Mouse (Mus musculus): ENCODE measurements around the gene Mon2. TPM values are rescaled to one million over a fixed set of nuclear protein-coding genes. Genes with fewer than 3 reads are reported as not detected.

The Mon2 gene
- polyA plus RNA-seq, 1 experiment from 2014 or later: 9.3 TPM

DNA sequence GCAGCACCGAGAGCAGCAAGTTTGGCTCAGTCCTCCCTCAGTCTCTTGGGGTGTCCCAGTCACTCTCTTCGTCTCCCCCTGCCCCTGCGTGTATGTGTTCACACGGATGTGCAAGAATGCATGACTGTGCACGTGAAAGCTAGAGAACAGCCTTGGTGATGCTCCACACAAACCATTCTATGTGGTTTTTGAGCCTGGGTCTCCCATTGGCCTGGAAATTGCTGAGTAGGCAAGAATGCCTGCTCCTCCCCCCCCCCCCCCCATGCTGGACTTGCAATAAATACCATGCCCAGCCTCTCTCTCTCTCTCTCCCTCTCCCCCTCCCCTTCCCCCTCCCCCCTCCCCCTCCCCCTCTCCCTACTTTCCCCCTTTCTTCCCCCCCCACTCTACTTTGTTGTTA lies 117.6 kb downstream of the Mon2 start:
- H3K36me3 ChIP-seq: no peaks in the 10 kb centered on the region
- H3K27me3 ChIP-seq: peaks cover 15% of the 10 kb centered on the region
- no peak overlapping the region for H3K4me2 ChIP-seq
- WGBS (ENCODE audit: insufficient replicate concordance): 79% methylated on average over 5 of the region's 5 CpGs
- no peak overlapping the region for H3K4me3 ChIP-seq (replicated peaks)
- ATAC-seq (ENCODE audit: low read depth): no peak
- no peak for DNase-seq
- H3K9me3 ChIP-seq (replicated peaks): no peaks in the 10 kb centered on the region
- no peak overlapping the region for H3K9ac ChIP-seq
- 0 out of 2 replicates have a peak, but pooled peaks cover under 1% of the 10 kb centered on the region for H3K4me1 ChIP-seq (replicated peaks)
- H3K27ac ChIP-seq: no peak overlapping the region

DNA sequence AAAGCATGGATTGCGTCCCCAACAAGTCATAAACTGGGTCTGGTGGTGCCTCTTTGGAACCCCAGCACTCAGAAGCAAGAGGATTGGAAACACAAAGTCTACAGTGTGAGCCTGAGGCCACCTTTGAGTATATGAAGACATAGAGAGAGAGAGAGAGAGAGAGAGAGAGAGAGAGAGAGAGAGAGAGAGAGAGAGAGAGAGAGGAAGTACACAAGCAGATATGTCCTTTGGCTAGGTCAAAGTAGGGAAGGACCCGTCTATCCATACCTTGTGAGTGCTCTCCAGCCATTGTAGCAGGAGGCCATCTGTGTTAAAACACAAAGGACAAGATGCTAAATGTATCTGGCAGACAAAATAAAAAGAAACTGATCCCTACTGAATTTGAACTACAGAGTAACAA lies 118.4 kb downstream of the Mon2 start:
- no peaks in the 10 kb centered on the region for H3K4me1 ChIP-seq (replicated peaks)
- no peaks in the 10 kb centered on the region for H3K36me3 ChIP-seq
- H3K9ac ChIP-seq: no peak overlapping the region
- no peak overlapping the region for H3K4me2 ChIP-seq
- no peak overlapping the region for H3K4me3 ChIP-seq (replicated peaks)
- no peak for ATAC-seq (ENCODE audit: low read depth)
- H3K9me3 ChIP-seq (replicated peaks): no peaks in the 10 kb centered on the region
- WGBS (ENCODE audit: insufficient replicate concordance): 53% methylated on average over 2 of the region's 2 CpGs
- H3K27me3 ChIP-seq: peaks cover 11% of the 10 kb centered on the region
- no peak for DNase-seq
- no peak overlapping the region for H3K27ac ChIP-seq

DNA sequence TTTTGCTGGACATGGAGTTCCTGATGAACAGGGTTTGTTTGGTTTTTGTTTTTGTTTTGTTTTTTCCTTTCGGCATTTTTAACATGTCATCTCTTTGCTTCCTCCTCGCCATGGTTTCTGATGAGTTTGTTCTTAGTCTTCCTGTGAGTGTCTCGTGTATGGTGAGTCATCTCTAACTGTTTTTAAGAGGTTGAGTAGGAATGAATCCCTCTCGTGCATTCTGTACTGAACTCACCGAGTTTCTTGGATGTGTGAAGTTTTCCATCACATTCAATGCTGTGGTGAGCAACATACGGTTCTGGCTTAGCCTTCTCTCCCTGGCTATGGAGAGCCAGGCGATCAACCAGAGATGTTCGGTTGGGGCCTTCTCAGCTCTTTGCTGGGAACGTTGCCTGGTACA lies 122.7 kb downstream of the Mon2 start:
- DNase-seq (no peak), ATAC-seq (ENCODE audit: low read depth) (no peak)
- no peak overlapping the region for H3K27ac ChIP-seq
- no peak overlapping the region for H3K4me2 ChIP-seq
- no peak overlapping the region for H3K4me3 ChIP-seq (replicated peaks)
- H3K4me1 ChIP-seq (replicated peaks): no peaks in the 10 kb centered on the region
- H3K9ac ChIP-seq: no peak overlapping the region
- no peaks in the 10 kb centered on the region for H3K27me3 ChIP-seq
- WGBS (ENCODE audit: insufficient replicate concordance): 63% methylated on average over 9 of the region's 9 CpGs
- no peaks in the 10 kb centered on the region for H3K36me3 ChIP-seq
- H3K9me3 ChIP-seq (replicated peaks): no peaks in the 10 kb centered on the region

DNA sequence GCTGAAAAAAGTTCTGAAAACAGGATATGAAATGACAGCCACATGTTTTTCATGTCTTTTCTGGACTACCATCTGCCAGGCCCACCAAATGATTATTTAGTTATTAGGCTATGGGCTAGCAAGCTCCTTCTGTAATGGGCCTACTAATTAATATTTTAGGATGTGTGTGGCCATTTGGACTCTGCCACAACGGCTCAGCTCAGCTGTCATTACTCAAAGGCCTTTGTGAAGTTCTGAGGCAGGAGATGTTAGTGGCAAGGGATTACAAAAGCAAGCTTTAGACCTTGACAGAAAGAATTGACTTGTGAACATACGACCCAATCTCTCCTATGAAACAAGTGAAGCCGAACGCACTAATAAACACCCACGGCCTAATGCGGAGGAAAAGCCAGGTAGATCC lies 125.3 kb downstream of the Mon2 start:
- ATAC-seq (ENCODE audit: low read depth): no peak
- H3K4me3 ChIP-seq (replicated peaks): no peak overlapping the region
- DNase-seq: no peak
- no peaks in the 10 kb centered on the region for H3K9me3 ChIP-seq (replicated peaks)
- no peaks in the 10 kb centered on the region for H3K27me3 ChIP-seq
- H3K4me2 ChIP-seq: no peak overlapping the region
- H3K27ac ChIP-seq: no peak overlapping the region
- no peaks in the 10 kb centered on the region for H3K36me3 ChIP-seq
- no peaks in the 10 kb centered on the region for H3K4me1 ChIP-seq (replicated peaks)
- no peak overlapping the region for H3K9ac ChIP-seq
- 80% methylated on average over 6 of the region's 6 CpGs for WGBS (ENCODE audit: insufficient replicate concordance)

DNA sequence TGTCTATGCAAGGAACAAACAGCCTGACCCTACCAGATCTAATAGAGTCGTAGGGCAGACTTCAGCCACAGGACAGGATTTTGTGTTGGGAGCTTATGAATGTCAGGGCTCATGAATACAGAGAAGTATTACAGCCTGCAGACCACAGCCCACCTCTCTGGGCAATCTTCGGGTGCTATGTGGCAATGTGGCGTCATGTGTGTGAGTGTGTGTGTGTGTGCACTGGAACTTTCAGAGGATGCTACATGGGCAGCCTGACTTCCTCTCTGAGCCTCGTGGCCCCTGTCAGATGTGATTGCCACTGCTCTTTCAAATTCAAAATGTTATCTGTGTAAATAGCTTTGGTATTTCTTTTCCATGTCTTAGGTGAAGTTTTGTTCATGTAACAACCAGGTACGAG lies 131.4 kb downstream of the Mon2 start:
- no peak overlapping the region for H3K27ac ChIP-seq
- H3K4me1 ChIP-seq (replicated peaks): no peaks in the 10 kb centered on the region
- H3K9me3 ChIP-seq (replicated peaks): no peaks in the 10 kb centered on the region
- H3K27me3 ChIP-seq: no peaks in the 10 kb centered on the region
- ATAC-seq (ENCODE audit: low read depth): no peak
- no peak overlapping the region for H3K9ac ChIP-seq
- H3K4me3 ChIP-seq (replicated peaks): no peak overlapping the region
- no peak overlapping the region for H3K4me2 ChIP-seq
- no peak for DNase-seq
- H3K36me3 ChIP-seq: no peaks in the 10 kb centered on the region
- 43% methylated on average over 5 of the region's 5 CpGs for WGBS (ENCODE audit: insufficient replicate concordance)

DNA sequence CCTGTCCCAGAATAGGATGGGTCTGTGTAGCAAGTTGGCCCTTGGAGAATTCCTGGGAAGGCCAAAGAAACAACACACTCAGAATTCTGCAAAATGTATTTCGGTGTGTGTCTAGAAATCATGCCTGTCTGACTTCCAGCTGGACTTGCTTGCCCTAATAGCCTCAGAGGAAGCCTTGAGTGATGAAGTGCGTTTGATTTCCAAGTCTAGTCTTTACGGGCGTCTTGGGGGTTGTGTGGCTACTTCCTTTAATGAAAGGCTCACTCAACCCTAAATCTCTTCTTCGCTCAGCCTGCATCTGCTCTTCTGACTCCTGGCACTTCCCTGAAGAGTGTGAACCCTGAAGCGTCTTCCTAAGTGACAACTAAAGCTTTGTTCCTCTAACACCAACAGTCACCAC lies 132.5 kb downstream of the Mon2 start:
- 39% methylated on average over 6 of the region's 6 CpGs for WGBS (ENCODE audit: insufficient replicate concordance)
- H3K4me3 ChIP-seq (replicated peaks): no peak overlapping the region
- H3K4me2 ChIP-seq: no peak overlapping the region
- DNase-seq: no peak
- H3K27ac ChIP-seq: no peak overlapping the region
- ATAC-seq (ENCODE audit: low read depth): no peak
- H3K9me3 ChIP-seq (replicated peaks): no peaks in the 10 kb centered on the region
- H3K9ac ChIP-seq: no peak overlapping the region
- no peaks in the 10 kb centered on the region for H3K36me3 ChIP-seq
- H3K4me1 ChIP-seq (replicated peaks): no peaks in the 10 kb centered on the region
- H3K27me3 ChIP-seq: no peaks in the 10 kb centered on the region

DNA sequence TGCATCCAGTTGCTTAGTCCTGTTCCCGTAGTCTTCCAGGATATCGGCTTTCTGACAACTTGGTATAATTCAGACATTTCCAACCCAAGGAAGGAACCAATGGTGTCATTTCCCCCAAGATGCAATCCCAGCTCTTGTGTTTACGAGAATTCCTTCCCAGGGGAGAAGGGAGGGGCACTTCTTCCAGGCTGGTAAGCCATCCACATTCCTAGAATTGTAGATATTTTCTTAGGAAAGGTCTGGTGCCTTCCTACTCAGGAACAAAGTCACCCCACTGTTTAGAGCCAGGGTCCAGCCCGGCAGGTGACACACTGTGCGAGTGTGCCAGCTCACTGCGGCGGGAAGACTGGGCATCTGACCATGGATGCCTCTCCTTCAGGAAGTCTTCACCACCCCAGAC lies 133.5 kb downstream of the Mon2 start:
- no peak overlapping the region for H3K9ac ChIP-seq
- no peaks in the 10 kb centered on the region for H3K27me3 ChIP-seq
- 68% methylated on average over 7 of the region's 7 CpGs for WGBS (ENCODE audit: insufficient replicate concordance)
- no peak overlapping the region for H3K4me2 ChIP-seq
- H3K36me3 ChIP-seq: no peaks in the 10 kb centered on the region
- no peak overlapping the region for H3K27ac ChIP-seq
- no peak for ATAC-seq (ENCODE audit: low read depth)
- no peak overlapping the region for H3K4me3 ChIP-seq (replicated peaks)
- no peaks in the 10 kb centered on the region for H3K4me1 ChIP-seq (replicated peaks)
- no peak for DNase-seq
- no peaks in the 10 kb centered on the region for H3K9me3 ChIP-seq (replicated peaks)

MicroRNAs encoded within 50 kb of the gene (microRNA counts, 519-probe panel; counts per million panel counts)
- microRNA mmu-let-7i: 6,921 counts per million, percentile 86 among the panel's probes with 10 or more counts

Small RNA genes within 50 kb of the gene (microRNA-seq; reads per million reads assigned to microRNA genes)
- 24,189 reads per million, percentile 97 among the genes with 10 or more reads in this experiment for gene Mirlet7i

Other genes starting within 250 kb of the Mon2 start
- gene Usp15, start 120.5 kb upstream of the Mon2 start, polyA plus RNA-seq (2015; fragmentation: Nextera tagmentation; extraction: Ambion mirVana): 101 and 125 TPM in 2 replicates
- 0.22 and 0.63 TPM in 2 replicates for gene Fam19a2, start 187.5 kb upstream of the Mon2 start, polyA plus RNA-seq (2015; fragmentation: Nextera tagmentation; extraction: Ambion mirVana)

Measured in liver, embryonic 13.5 days (tissue).